Mouse (Mus musculus) liver, embryonic 16.5 days (tissue): ENCODE measurements around the gene Scyl2. TPM values are rescaled to one million over a fixed set of nuclear protein-coding genes. Genes with fewer than 3 reads are reported as not detected.
A peak's percentile ranks its signal among the peaks of the same experiment; 100 is the strongest.

Experiments used
- ATAC-seq: fragments of 200-750 bp; cut with Nextera tagmentation; 2 replicates; pipeline ENCODE4 v1.8.0; 2017; ENCODE audit warnings: low read depth, mild to moderate bottlenecking, moderate number of reproducible peaks, moderate library complexity
- H3K27ac ChIP-seq: fragments of 300-500 bp; sonication (generic); 2 replicates; pipeline ENCODE4 v1.5.1; 2014; ENCODE audit warnings: mild to moderate bottlenecking, low read length
- H3K27me3 ChIP-seq: fragments of 300-500 bp; sonication (generic); 2 replicates; pipeline ENCODE4 v1.6.1; 2014; ENCODE audit warnings: low read depth, low read length, mixed read lengths; ENCODE audit not compliant: control insufficient read depth, insufficient read depth
- H3K36me3 ChIP-seq: fragments of 300-500 bp; sonication (generic); 2 replicates; pipeline ENCODE4 v1.6.1; 2014; ENCODE audit warnings: mild to moderate bottlenecking; ENCODE audit not compliant: control insufficient read depth, insufficient read depth
- H3K4me1 ChIP-seq: fragments of 300-500 bp; sonication (generic); 2 replicates; pipeline ENCODE4 v1.6.1; 2014; ENCODE audit warnings: low read depth, low read length, mixed read lengths; ENCODE audit not compliant: control insufficient read depth
- H3K4me2 ChIP-seq: fragments of 300-500 bp; sonication (generic); 2 replicates; pipeline ENCODE4 v1.6.1; 2014; ENCODE audit warnings: low read depth, low read length, mixed read lengths
- H3K4me3 ChIP-seq: fragments of 300-500 bp; sonication (generic); 2 replicates; pipeline ENCODE4 v1.5.1; 2014; ENCODE audit warnings: low read depth, mild to moderate bottlenecking, low read length
- H3K9ac ChIP-seq: fragments of 300-500 bp; sonication (generic); 2 replicates; pipeline ENCODE4 v1.6.1; 2014; ENCODE audit warnings: low read depth, low read length
- H3K9me3 ChIP-seq: fragments of 300-500 bp; sonication (generic); replicated peaks from 2 replicates; pipeline ENCODE4 v1.6.1; 2016; ENCODE audit warnings: low read length; ENCODE audit not compliant: control insufficient read depth
- WGBS: fragments of 180-500 bp; shearing (Covaris S2); extraction: QIAGEN DNeasy Blood & Tissue Kit; methylation state at CpG from one replicate; pipeline ENCODE4 v1.1.7; 2014; ENCODE audit not compliant: insufficient replicate concordance; 5-methylcytosine and 5-hydroxymethylcytosine counted together
- polyA plus RNA-seq: library from polyadenylated mRNA; unstranded; fragments of >200 nt; fragmentation: Nextera tagmentation; extraction: Ambion mirVana; gene quantifications from 2 replicates; pipeline ENCODE4 v1.2.1, GENCODE M21; 2015

Gene Scyl2
- polyA plus RNA-seq, 1 experiment from 2014 or later: 2.9 TPM

GRCm38 (mm10) chr10:89595514-89595913 lies 90.6 kb downstream of the Scyl2 start:
- no peaks in the 10 kb centered on the region for H3K27me3 ChIP-seq
- H3K4me2 ChIP-seq: no peak overlapping the region
- peak; percentile 60 for ATAC-seq
- H3K9me3 ChIP-seq: no peaks in the 10 kb centered on the region
- 10% methylated on average over 1 of the region's 1 CpGs for WGBS
- peaks cover 8% of the 10 kb centered on the region; the same call in 1 of the 2 replicates for H3K4me1 ChIP-seq
- H3K9ac ChIP-seq: no peak overlapping the region
- no peaks in the 10 kb centered on the region for H3K36me3 ChIP-seq
- H3K27ac ChIP-seq: no peak overlapping the region
- H3K4me3 ChIP-seq: no peak overlapping the region

GRCm38 (mm10) chr10:89594309-89594708 lies 91.8 kb downstream of the Scyl2 start:
- WGBS: 34% methylated on average over 4 of the region's 4 CpGs
- Histone ChIP-seq H3K27me3 (no peaks in the 10 kb centered on the region), H3K4me2 (no peak overlapping the region), H3K9ac (no peak overlapping the region), H3K9me3 (no peaks in the 10 kb centered on the region), H3K4me1 (peaks cover 8% of the 10 kb centered on the region; the same call in 1 of the 2 replicates), H3K27ac (no peak overlapping the region), H3K36me3 (no peaks in the 10 kb centered on the region), H3K4me3 (no peak overlapping the region)
- ATAC-seq: peak; percentile 60

GRCm38 (mm10) chr10:89592797-89593196 lies 93.3 kb downstream of the Scyl2 start:
- no peaks in the 10 kb centered on the region for H3K9me3 ChIP-seq
- no peak overlapping the region for H3K4me2 ChIP-seq
- ATAC-seq: peak; percentile 40; the same call in 1 of the 2 replicates
- 48% methylated on average over 4 of the region's 4 CpGs for WGBS
- no peak overlapping the region for H3K9ac ChIP-seq
- no peaks in the 10 kb centered on the region for H3K36me3 ChIP-seq
- H3K27me3 ChIP-seq: no peaks in the 10 kb centered on the region
- H3K4me3 ChIP-seq: no peak overlapping the region
- H3K4me1 ChIP-seq: peaks cover 8% of the 10 kb centered on the region; the same call in 1 of the 2 replicates
- no peak overlapping the region for H3K27ac ChIP-seq

- Histone ChIP-seq H3K27ac (no peak overlapping the region), H3K27me3 (no peaks in the 10 kb centered on the region), H3K9ac (no peak overlapping the region)
Observed at GRCm38 (mm10) chr10:89589877-89590276, 96.2 kb downstream of the Scyl2 start.

More at GRCm38 (mm10) chr10:89589877-89590276, 96.2 kb downstream of the Scyl2 start:
- Histone ChIP-seq H3K4me1 (peaks cover 8% of the 10 kb centered on the region; the same call in 1 of the 2 replicates), H3K36me3 (no peaks in the 10 kb centered on the region), H3K4me3 (no peak overlapping the region), H3K9me3 (no peaks in the 10 kb centered on the region), H3K4me2 (no peak overlapping the region)
- ATAC-seq: no peak
- WGBS: 71% methylated on average over 1 of the region's 1 CpGs

Other genes with a start within 250 kb of the Scyl2 start
- 4.4 and 5.1 TPM in 2 replicates for gene Gas2l3, start 242.3 kb downstream of the Scyl2 start, polyA plus RNA-seq
- gene Nr1h4, start 152.7 kb downstream of the Scyl2 start, polyA plus RNA-seq: 7.4 and 8.4 TPM in 2 replicates
- 0.06 TPM in 1 of 2 replicates, not detected in the other for gene Slc17a8, start 65.0 kb downstream of the Scyl2 start, polyA plus RNA-seq
- gene Actr6, start 46.0 kb upstream of the Scyl2 start, polyA plus RNA-seq: 12.0 and 14.3 TPM in 2 replicates
- 12.6 and 13.7 TPM in 2 replicates for gene Uhrf1bp1l, start 58.7 kb upstream of the Scyl2 start, polyA plus RNA-seq
- not detected in 2 replicates for gene Anks1b, start 187.2 kb upstream of the Scyl2 start, polyA plus RNA-seq